Mouse (Mus musculus) erythroblast, embryonic 14.5 days (primary cell): Measurements from ENCODE around the gene Btbd9.

ENCODE experiments used
- GATA1 ChIP-seq: IDR thresholded peaks from 2 replicates; pipeline ENCODE4 v1.6.1; 2012; ENCODE audit warnings: low read length, inconsistent platforms, mixed read lengths
- TAL1 ChIP-seq: IDR thresholded peaks from 3 replicates; pipeline ENCODE4 v1.6.1; 2012; ENCODE audit warnings: low read length, inconsistent platforms, mixed read lengths

GRCm38 (mm10) chr17:30618136-30618891 is 42.0 kb upstream of the Btbd9 start:
- no peak for TF ChIP-seq TAL1
- TF ChIP-seq GATA1: no peak
